Mouse (Mus musculus) stomach, embryonic 16.5 days (tissue): ENCODE results near the gene Ppm1j. TPM values are rescaled to one million over a fixed set of nuclear protein-coding genes. Genes with fewer than 3 reads are reported as not detected.
"Not testable (repeated sequence)": the region's sequence is repeated elsewhere in the genome, so short reads cannot be mapped to it uniquely, and the experiment has no call there.

Experiments used
- ATAC-seq: fragments of 200-750 bp; cut with Nextera tagmentation; 2 replicates; pipeline ENCODE4 v1.8.0; 2017; ENCODE audit warnings: moderate number of reproducible peaks, moderate TSS enrichment; ENCODE audit not compliant: insufficient read depth, low FRiP score
- H3K27ac ChIP-seq: fragments of 300-500 bp; sonication (generic); 2 replicates; pipeline ENCODE4 v1.5.1; 2014; ENCODE audit warnings: low read length
- H3K27me3 ChIP-seq: fragments of 300-500 bp; sonication (generic); 2 replicates; pipeline ENCODE4 v1.6.1; 2014; ENCODE audit warnings: low read length, control low read depth, mixed read lengths; ENCODE audit not compliant: control insufficient read depth, insufficient read depth
- H3K36me3 ChIP-seq: fragments of 300-500 bp; sonication (generic); 2 replicates; pipeline ENCODE4 v1.6.1; 2014; ENCODE audit warnings: low read length; ENCODE audit not compliant: control insufficient read depth, insufficient read depth
- H3K4me1 ChIP-seq: fragments of 300-500 bp; sonication (generic); 2 replicates; pipeline ENCODE4 v1.6.1; 2014; ENCODE audit warnings: low read length, control low read depth, mixed read lengths; ENCODE audit not compliant: control insufficient read depth, insufficient read depth
- H3K4me2 ChIP-seq: fragments of 300-500 bp; sonication (generic); 2 replicates; pipeline ENCODE4 v1.6.1; 2014; ENCODE audit warnings: low read depth, low read length, mixed read lengths
- H3K4me3 ChIP-seq: fragments of 300-500 bp; sonication (generic); replicated peaks from 2 replicates; pipeline ENCODE4 v1.5.1; 2014; ENCODE audit warnings: mild to moderate bottlenecking, low read length
- H3K9ac ChIP-seq: fragments of 300-500 bp; sonication (generic); 2 replicates; pipeline ENCODE4 v1.6.1; 2014; ENCODE audit warnings: low read length
- H3K9me3 ChIP-seq: fragments of 300-500 bp; sonication (generic); replicated peaks from 2 replicates; pipeline ENCODE4 v1.6.1; 2016; ENCODE audit warnings: low read length, control low read depth; ENCODE audit not compliant: control insufficient read depth
- WGBS: fragments of 180-500 bp; shearing (Covaris S2); extraction: QIAGEN DNeasy Blood & Tissue Kit; methylation state at CpG from one replicate; pipeline ENCODE4 v1.1.7; 2014; 5-methylcytosine and 5-hydroxymethylcytosine counted together
- polyA plus RNA-seq: library from polyadenylated mRNA; unstranded; fragments of >200 nt; fragmentation: Nextera tagmentation; extraction: Ambion mirVana; gene quantifications from 2 replicates; pipeline ENCODE4 v1.2.1, GENCODE M21; 2015

The Ppm1j gene
- polyA plus RNA-seq: 3.2 and 3.6 TPM in 2 replicates

DNA sequence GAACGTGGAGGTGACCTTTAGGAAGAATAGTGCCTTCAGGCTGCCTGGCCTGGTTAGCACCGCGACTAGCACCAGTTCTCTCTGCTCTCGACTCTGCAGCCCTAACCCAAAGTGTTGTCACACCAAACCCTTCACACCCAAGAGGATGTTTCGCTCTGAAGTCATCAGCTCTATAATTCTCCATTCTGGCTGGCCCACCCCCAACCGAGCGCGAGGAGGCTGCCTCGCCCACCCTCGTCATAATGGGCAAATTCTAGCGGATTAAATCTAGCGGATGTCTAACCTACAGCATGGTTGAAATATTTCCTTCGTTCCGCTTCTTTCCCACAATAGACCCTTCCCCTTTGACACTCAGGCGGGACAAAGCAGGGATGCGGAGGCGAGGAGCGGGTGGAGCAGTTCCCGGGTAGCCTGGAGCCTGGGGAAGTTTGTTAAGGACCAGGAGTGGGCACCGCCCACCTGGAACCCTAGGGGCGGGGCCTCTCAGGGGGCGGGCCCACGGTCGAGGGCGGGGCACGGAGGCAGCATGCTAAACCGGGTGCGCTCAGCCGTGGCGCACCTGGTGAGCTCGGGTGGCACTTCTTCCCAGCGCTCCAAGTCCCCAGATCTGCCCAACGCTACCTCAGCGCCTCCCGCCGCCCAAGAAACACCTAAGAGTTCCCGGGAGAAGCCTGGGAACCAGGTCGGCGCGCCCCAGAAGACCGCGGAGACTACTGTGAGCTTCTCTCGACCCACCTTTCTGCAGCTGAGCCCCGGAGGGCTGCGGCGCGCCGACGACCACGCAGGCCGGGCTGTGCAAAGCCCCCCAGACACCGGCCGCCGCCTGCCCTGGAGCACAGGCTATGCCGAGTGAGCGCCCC lies at the start of gene Ppm1j:
Ppm1j (plus strand) TSS at position 496 of the 860 bp plus-strand sequence.
- H3K27me3 ChIP-seq: peaks cover 40% of the 10 kb centered on the region
- peak within 1 kb of the TSS; percentile 65 for H3K9ac ChIP-seq
- peak; percentile 71; the same call in 1 of the 2 replicates for ATAC-seq
- 2% methylated on average over 56 of the region's 56 CpGs for WGBS
- H3K4me2 ChIP-seq: peak within 1 kb of the TSS; percentile 99
- no peaks in the 10 kb centered on the region for H3K36me3 ChIP-seq
- peaks cover 18% of the 10 kb centered on the region for H3K4me1 ChIP-seq
- H3K9me3 ChIP-seq: no peaks in the 10 kb centered on the region
- no peak within 1 kb of the TSS for H3K27ac ChIP-seq
- peak within 1 kb of the TSS; percentile 52 for H3K4me3 ChIP-seq

DNA sequence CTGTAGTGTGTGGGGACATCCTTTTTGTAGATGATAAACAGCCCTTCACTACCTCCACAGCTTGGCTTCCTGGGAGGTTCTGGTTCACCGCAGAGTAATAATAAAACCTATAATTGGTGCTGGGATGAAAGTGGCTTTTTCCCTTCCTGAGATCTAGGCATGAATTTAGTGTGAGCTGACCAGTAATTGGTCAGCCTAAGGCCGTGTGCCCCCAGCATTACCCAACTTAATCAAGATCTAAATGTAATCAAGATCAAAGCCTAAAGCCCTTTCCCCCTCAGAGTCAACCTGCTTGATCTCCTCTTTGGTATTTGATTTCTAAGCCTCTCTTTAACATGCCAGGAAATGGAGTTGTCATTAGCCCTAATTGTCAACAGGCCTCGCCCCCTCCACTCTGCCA lies 47.9 kb upstream of the Ppm1j start:
- ATAC-seq: no peak
- WGBS: 55% methylated on average over 3 of the region's 3 CpGs
- H3K9me3 ChIP-seq: no peaks in the 10 kb centered on the region
- no peaks in the 10 kb centered on the region for H3K27me3 ChIP-seq
- H3K9ac ChIP-seq: no peak overlapping the region
- H3K27ac ChIP-seq: no peak overlapping the region
- H3K36me3 ChIP-seq: no peaks in the 10 kb centered on the region
- no peak overlapping the region for H3K4me2 ChIP-seq
- no peaks in the 10 kb centered on the region for H3K4me1 ChIP-seq
- no peak overlapping the region for H3K4me3 ChIP-seq

DNA sequence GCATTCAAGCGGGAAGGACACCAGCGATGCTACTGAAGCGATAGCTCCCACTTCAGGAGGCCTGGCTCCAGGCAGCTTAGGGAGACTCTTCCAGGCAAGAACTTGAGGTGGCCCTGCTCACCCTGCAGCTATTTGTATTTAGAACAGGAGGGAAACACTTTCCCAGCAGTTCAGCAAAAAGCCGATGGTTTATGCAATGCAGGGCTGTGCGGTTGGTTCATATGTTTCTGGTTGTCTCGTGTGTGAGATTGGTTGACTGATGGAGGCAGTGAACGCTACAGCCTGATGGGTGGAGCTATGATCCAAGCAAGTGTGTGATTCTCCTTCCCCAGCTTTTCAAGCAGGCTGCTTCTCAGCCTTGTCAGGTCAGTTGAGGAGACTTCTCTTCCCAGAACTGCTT lies 46.2 kb upstream of the Ppm1j start:
- Histone ChIP-seq H3K27me3 (no peaks in the 10 kb centered on the region), H3K9ac (no peak overlapping the region), H3K4me1 (no peaks in the 10 kb centered on the region), H3K9me3 (no peaks in the 10 kb centered on the region), H3K4me2 (no peak overlapping the region), H3K27ac (no peak overlapping the region), H3K4me3 (no peak overlapping the region), H3K36me3 (no peaks in the 10 kb centered on the region)
- 53% methylated on average over 7 of the region's 7 CpGs for WGBS
- ATAC-seq: no peak

DNA sequence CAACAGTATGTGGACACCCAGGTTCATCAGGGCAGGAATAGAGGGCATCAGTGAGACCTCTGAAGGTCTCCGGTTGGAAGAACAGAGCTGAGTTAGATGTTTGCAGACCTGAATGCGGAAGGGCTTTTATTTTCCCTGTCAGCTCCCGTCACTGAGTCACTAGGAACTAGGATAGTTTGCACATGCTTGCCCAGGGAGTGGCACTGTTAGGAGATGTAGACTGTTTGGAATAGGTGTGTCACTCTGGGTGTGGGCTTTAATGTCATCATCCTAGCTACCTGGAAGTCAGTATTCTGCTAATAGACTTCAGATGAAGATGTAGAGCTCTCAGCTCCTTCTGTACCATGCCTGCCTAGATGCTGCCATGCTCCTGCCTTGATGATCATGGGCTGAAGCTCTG lies 38.9 kb upstream of the Ppm1j start:
- WGBS: 56% methylated on average over 3 of the region's 3 CpGs
- no peaks in the 10 kb centered on the region for H3K4me1 ChIP-seq
- H3K4me3 ChIP-seq: no peak overlapping the region
- H3K9ac ChIP-seq: no peak overlapping the region
- ATAC-seq: peak; percentile 62; the same call in 1 of the 2 replicates
- no peaks in the 10 kb centered on the region for H3K27me3 ChIP-seq
- no peaks in the 10 kb centered on the region for H3K36me3 ChIP-seq
- no peaks in the 10 kb centered on the region for H3K9me3 ChIP-seq
- H3K27ac ChIP-seq: no peak overlapping the region
- H3K4me2 ChIP-seq: no peak overlapping the region

DNA sequence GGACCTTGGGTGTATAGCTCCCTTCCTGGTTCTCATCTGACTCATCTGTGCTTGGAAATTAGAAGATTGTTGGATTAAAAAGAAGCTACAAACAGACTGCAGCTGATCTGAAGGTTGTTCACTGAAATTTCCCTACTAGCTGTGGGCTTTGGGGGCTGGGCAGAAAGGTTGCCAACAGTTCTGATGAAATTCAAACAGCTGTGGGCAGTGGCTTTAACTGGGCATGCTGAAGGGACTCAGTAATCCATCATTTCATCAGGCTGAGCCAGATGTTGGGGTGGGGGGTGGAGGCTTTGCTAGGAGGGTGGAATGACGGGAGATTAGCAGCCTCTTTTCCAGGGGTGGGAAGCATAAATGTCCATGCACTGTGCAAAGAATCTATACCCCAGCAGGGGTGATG lies 37.7 kb upstream of the Ppm1j start:
- Histone ChIP-seq H3K4me3 (no peak overlapping the region), H3K27ac (no peak overlapping the region), H3K36me3 (no peaks in the 10 kb centered on the region), H3K27me3 (no peaks in the 10 kb centered on the region), H3K9ac (no peak overlapping the region), H3K4me1 (no peaks in the 10 kb centered on the region), H3K9me3 (no peaks in the 10 kb centered on the region), H3K4me2 (no peak overlapping the region)
- ATAC-seq: no peak
- 60% methylated on average over 1 of the region's 1 CpGs for WGBS

DNA sequence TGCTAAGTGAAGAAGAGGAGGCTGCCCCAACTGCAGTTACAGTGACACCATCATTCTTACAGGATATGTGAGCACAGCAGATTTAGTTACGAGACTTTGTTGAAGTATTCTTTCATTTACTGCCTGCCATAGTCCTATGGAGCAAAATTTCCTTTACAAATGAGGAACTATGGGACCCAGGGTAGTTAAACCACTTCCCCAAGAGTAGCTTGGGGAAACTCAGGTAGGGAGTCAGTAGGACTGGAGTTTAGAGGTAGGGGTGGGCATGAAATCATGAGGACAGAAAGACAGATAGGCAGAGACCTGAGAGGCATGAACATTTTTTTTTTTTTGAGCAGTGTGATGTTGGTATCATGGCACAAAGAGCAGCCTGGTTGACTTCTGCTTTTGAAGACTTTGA lies 37.0 kb upstream of the Ppm1j start:
- no peak overlapping the region for H3K9ac ChIP-seq
- ATAC-seq: no peak
- no peaks in the 10 kb centered on the region for H3K9me3 ChIP-seq
- H3K4me1 ChIP-seq: no peaks in the 10 kb centered on the region
- WGBS: 75% methylated on average over 1 of the region's 1 CpGs
- H3K4me2 ChIP-seq: no peak overlapping the region
- H3K4me3 ChIP-seq: no peak overlapping the region
- no peak overlapping the region for H3K27ac ChIP-seq
- H3K36me3 ChIP-seq: no peaks in the 10 kb centered on the region
- H3K27me3 ChIP-seq: no peaks in the 10 kb centered on the region

DNA sequence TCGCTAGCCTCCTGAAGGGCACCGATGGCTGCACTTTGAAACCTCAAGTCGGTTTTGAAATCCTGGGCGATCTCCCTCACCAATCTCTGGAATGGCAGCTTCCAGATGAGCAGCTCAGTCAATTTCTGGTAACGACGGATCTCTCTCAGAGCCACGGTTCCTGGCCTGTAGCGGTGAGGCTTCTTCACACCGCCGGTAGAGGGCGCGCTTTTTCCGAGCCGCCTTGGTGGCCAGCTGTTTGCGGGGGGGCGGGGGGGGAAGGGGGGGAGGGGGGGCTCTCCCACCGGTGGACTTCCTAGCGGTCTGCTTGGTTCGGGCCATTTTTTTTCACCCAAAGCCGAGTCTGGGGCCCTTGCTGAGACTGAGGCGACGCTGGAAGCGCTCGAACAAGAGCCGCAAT lies 28.0 kb upstream of the Ppm1j start:
- not testable (repeated sequence) for H3K27me3 ChIP-seq, H3K4me2 ChIP-seq, H3K9ac ChIP-seq, ATAC-seq, H3K4me3 ChIP-seq, H3K9me3 ChIP-seq, H3K4me1 ChIP-seq, H3K36me3 ChIP-seq, H3K27ac ChIP-seq
- WGBS: 9% methylated on average over 19 of the region's 25 CpGs

DNA sequence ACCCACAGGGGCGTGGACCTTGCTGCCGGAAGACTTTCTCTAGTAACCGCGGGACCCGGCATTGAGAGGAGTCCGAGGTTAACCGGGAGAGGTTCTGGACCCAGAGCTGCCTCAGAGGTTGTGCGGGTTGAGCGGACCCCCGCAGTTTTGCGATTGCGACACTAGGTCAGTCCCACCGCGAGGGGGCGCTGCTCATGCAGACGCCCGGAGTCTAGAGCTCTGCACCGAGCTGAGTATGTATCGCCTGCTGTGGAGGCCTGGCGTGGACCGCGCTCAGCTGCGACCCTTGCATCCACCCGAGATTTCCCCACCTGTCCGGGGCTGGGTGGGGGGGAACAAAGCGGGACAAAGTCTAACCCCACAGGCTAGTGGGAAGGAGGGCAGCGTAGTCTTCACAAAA lies 22.4 kb upstream of the Ppm1j start:
- peak overlapping the region; percentile 47 for H3K4me3 ChIP-seq
- no peaks in the 10 kb centered on the region for H3K27me3 ChIP-seq
- 2% methylated on average over 27 of the region's 27 CpGs for WGBS
- peak; percentile 71; the same call in 1 of the 2 replicates for ATAC-seq
- H3K4me2 ChIP-seq: peak overlapping the region; percentile 81
- H3K4me1 ChIP-seq: no peaks in the 10 kb centered on the region
- peak overlapping the region; percentile 66 for H3K9ac ChIP-seq
- H3K36me3 ChIP-seq: no peaks in the 10 kb centered on the region
- no peaks in the 10 kb centered on the region for H3K9me3 ChIP-seq
- no peak overlapping the region for H3K27ac ChIP-seq

DNA sequence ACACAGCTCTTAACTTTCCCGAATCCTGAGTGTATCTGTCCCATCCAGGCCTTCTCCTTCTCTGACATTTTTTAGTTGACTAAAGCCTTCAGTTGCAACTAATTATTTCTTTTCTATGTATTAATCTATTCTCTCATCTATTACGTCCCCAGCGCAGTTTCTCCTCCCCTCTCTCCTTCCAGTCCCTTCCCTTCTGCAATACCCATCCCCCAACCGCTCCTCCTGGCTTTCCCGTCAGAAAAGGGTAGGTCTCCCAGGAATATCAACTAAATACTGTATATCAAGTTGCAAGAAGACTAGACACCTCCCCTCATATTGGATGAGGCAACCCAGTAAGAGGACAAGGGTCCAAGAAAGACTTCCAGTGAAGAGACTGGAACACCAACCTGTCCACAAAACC lies 22.0 kb upstream of the Ppm1j start:
- Histone ChIP-seq H3K27ac (no peak overlapping the region), H3K9ac (peak overlapping the region; percentile 66), H3K4me2 (peak overlapping the region; percentile 81), H3K4me1 (no peaks in the 10 kb centered on the region), H3K27me3 (no peaks in the 10 kb centered on the region), H3K4me3 (peak overlapping the region; percentile 47), H3K9me3 (no peaks in the 10 kb centered on the region), H3K36me3 (no peaks in the 10 kb centered on the region)
- WGBS: 27% methylated on average over 5 of the region's 5 CpGs
- no peak for ATAC-seq
